Mouse (Mus musculus): ENCODE results near the gene Kif18b. TPM values are rescaled to one million over a fixed set of nuclear protein-coding genes. Genes with fewer than 3 reads are reported as not detected.

The Kif18b gene
- polyA plus RNA-seq, 1 experiment, result 7.0 TPM

DNA sequence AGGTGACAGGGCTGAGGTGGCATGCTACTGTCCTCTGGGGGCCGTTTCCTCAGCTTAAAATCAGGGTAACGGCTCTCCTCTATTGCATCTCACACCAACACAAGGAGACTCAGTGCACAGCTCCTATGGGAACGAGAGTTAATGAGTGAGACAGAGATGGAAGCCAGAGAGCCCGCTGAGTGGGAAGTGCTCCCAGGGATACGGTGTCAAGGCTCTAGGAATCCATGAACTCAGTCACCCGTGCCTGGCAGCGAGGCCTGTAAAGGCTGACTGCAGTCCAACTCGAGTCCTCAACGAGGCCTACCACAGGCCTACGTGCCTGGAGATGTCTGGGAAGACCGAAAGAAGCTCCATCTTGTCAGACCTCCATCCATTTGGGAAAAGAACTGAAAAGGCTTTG is 66.0 kb downstream of the Kif18b start:
- WGBS, result 95% methylated on average over 11 of the region's 11 CpGs
- no peak overlapping the region for H3K27ac ChIP-seq (ENCODE audit: insufficient read depth, low read length)
- TF ChIP-seq POLR2A (IDR thresholded peaks at IDR 0.05; ENCODE audit: low read depth, low read length), result no peak
- H3K27me3 ChIP-seq (ENCODE audit: control insufficient read depth, insufficient read depth, low read length), result no peaks in the 10 kb centered on the region
- H3K36me3 ChIP-seq (ENCODE audit: control insufficient read depth, insufficient read depth, low read length), result peaks cover 34% of the 10 kb centered on the region
- no peaks in the 10 kb centered on the region for H3K4me1 ChIP-seq (ENCODE audit: control insufficient read depth, insufficient read depth, insufficient read length)
- no peak overlapping the region for H3K4me3 ChIP-seq (ENCODE audit: extremely low read depth, insufficient read depth, insufficient read length)
- DNase-seq (ENCODE audit: low read depth in 1 of 2, low spot score in 2 of 2), result no peak

DNA sequence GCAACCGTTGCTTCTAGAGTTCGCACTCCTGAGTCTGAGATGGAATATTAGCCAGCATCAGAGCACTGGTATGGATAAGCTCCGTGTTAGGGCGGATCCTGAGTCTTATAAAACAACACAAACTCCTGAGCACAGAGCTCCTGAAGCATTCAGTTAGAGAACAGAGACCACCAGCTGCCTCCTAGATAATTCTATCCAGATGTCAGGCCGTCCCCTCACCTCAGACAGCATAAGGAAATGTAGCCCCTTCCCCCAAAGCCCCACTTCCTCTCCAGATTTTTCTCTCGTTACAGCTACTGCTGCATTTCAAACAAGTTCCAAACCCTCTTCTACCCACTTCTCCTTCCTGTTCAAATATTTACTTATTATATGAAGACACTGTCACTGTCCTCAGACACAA is 69.0 kb downstream of the Kif18b start:
- 83% methylated on average over 6 of the region's 6 CpGs for WGBS
- Histone ChIP-seq H3K4me1 (ENCODE audit: control insufficient read depth, insufficient read depth, insufficient read length) (no peaks in the 10 kb centered on the region), H3K27me3 (ENCODE audit: control insufficient read depth, insufficient read depth, low read length) (no peaks in the 10 kb centered on the region), H3K36me3 (ENCODE audit: control insufficient read depth, insufficient read depth, low read length) (peaks cover 33% of the 10 kb centered on the region), H3K27ac (ENCODE audit: insufficient read depth, low read length) (no peak overlapping the region), H3K4me3 (ENCODE audit: extremely low read depth, insufficient read depth, insufficient read length) (no peak overlapping the region)
- no peak for DNase-seq (ENCODE audit: low read depth in 1 of 2, low spot score in 2 of 2)
- TF ChIP-seq CTCF (IDR thresholded peaks at IDR 0.05; ENCODE audit: extremely low read depth, insufficient read depth, insufficient read length, insufficient replicate concordance) (no peak), POLR2A (IDR thresholded peaks at IDR 0.05; ENCODE audit: low read depth, low read length) (no peak)

Other genes with a start within 250 kb of the Kif18b start
- gene Ccdc43, start 227.3 kb downstream of the Kif18b start, polyA plus RNA-seq (2012; rRNA removed), result 2.6 and 3.2 TPM in 2 replicates
- 11.7 and 12.1 TPM in 2 replicates for gene Adam11, start 163.7 kb downstream of the Kif18b start, polyA plus RNA-seq (2012; rRNA removed)
- 0.87 and 0.96 TPM in 2 replicates for gene Gjc1, start 105.4 kb downstream of the Kif18b start, polyA plus RNA-seq (2012; rRNA removed)
- 0.15 TPM in 1 of 2 replicates, not detected in the other for gene Higd1b, start 89.3 kb downstream of the Kif18b start, polyA plus RNA-seq (2012; rRNA removed)
- 119 and 134 TPM in 2 replicates for gene Eftud2, start 44.1 kb downstream of the Kif18b start, polyA plus RNA-seq (2012; rRNA removed)
- 0.12 TPM in 1 of 2 replicates, not detected in the other for gene Ccdc103, start 43.9 kb downstream of the Kif18b start, polyA plus RNA-seq (2012; rRNA removed)
- not detected in 2 replicates for gene Fam187a, start 40.0 kb downstream of the Kif18b start, polyA plus RNA-seq (2012; rRNA removed)
- gene Gfap, start 24.2 kb downstream of the Kif18b start, polyA plus RNA-seq (2012; rRNA removed), result 1.7 and 1.8 TPM in 2 replicates
- not detected in 2 replicates for gene C1ql1, start 21.6 kb upstream of the Kif18b start, polyA plus RNA-seq (2012; rRNA removed)
- 23.4 and 23.9 TPM in 2 replicates for gene Nmt1, start 103.1 kb upstream of the Kif18b start, polyA plus RNA-seq (2012; rRNA removed)
- 24.7 and 34.9 TPM in 2 replicates for gene Dcakd, start 103.2 kb upstream of the Kif18b start, polyA plus RNA-seq (2012; rRNA removed)
- 4.7 TPM in 2 replicates for gene Plcd3, start 176.5 kb upstream of the Kif18b start, polyA plus RNA-seq (2012; rRNA removed)
- gene Acbd4, start 176.6 kb upstream of the Kif18b start, polyA plus RNA-seq (2012; rRNA removed), result 17.9 and 22.5 TPM in 2 replicates
- gene Hexim1, start 191.1 kb upstream of the Kif18b start, polyA plus RNA-seq (2012; rRNA removed), result 10.3 and 11.2 TPM in 2 replicates
- gene Hexim2, start 207.3 kb upstream of the Kif18b start, polyA plus RNA-seq (2012; rRNA removed), result 2.3 and 3.0 TPM in 2 replicates
- 137 and 147 TPM in 2 replicates for gene Fmnl1, start 246.0 kb upstream of the Kif18b start, polyA plus RNA-seq (2012; rRNA removed)